Mouse (Mus musculus) kidney, embryonic 14.5 days (tissue): ENCODE measurements around the gene Scarf1. TPM values are rescaled to one million over a fixed set of nuclear protein-coding genes. Genes with fewer than 3 reads are reported as not detected.

Source experiments
- ATAC-seq: fragments of 200-750 bp; cut with Nextera tagmentation; 2 replicates; pipeline ENCODE4 v1.8.0; 2017; ENCODE audit warnings: moderate number of reproducible peaks, mild to moderate bottlenecking, moderate TSS enrichment, moderate library complexity; ENCODE audit not compliant: low FRiP score, low TSS enrichment
- H3K27ac ChIP-seq: fragments of 300-500 bp; sonication (generic); 2 replicates; pipeline ENCODE4 v1.5.1; 2014; ENCODE audit warnings: low read depth, mild to moderate bottlenecking, low read length, moderate library complexity, mixed read lengths
- H3K27me3 ChIP-seq: fragments of 300-500 bp; sonication (generic); 2 replicates; pipeline ENCODE4 v1.6.1; 2014; ENCODE audit warnings: mild to moderate bottlenecking, low read length; ENCODE audit not compliant: control insufficient read depth, insufficient read depth
- H3K36me3 ChIP-seq: fragments of 300-500 bp; sonication (generic); 2 replicates; pipeline ENCODE4 v1.6.1; 2014; ENCODE audit warnings: low read length, mixed read lengths; ENCODE audit not compliant: control insufficient read depth, insufficient read depth
- H3K4me1 ChIP-seq: fragments of 300-500 bp; sonication (generic); 2 replicates; pipeline ENCODE4 v1.6.1; 2014; ENCODE audit warnings: low read length, mixed read lengths; ENCODE audit not compliant: control insufficient read depth, insufficient read depth
- H3K4me2 ChIP-seq: fragments of 300-500 bp; sonication (generic); replicated peaks from 2 replicates; pipeline ENCODE4 v1.6.1; 2014; ENCODE audit warnings: low read depth, mild to moderate bottlenecking, low read length
- H3K4me3 ChIP-seq: fragments of 300-500 bp; sonication (generic); 2 replicates; pipeline ENCODE4 v1.5.1; 2014; ENCODE audit warnings: mild to moderate bottlenecking, low read length
- H3K9ac ChIP-seq: fragments of 300-500 bp; sonication (generic); 2 replicates; pipeline ENCODE4 v1.6.1; 2014; ENCODE audit warnings: low read depth, mild to moderate bottlenecking, low read length, moderate library complexity
- H3K9me3 ChIP-seq: fragments of 300-500 bp; sonication (generic); 2 replicates; pipeline ENCODE4 v1.6.1; 2016; ENCODE audit warnings: low read length; ENCODE audit not compliant: control insufficient read depth
- WGBS: fragments of 180-500 bp; shearing (Covaris S2); extraction: QIAGEN DNeasy Blood & Tissue Kit; methylation state at CpG from one replicate; pipeline ENCODE4 v1.1.7; 2014; 5-methylcytosine and 5-hydroxymethylcytosine counted together
- polyA plus RNA-seq: library from polyadenylated mRNA; unstranded; fragments of >200 nt; fragmentation: Nextera tagmentation; extraction: Ambion mirVana; gene quantifications from 2 replicates; pipeline ENCODE4 v1.2.1, GENCODE M21; 2014

The Scarf1 gene
- polyA plus RNA-seq, 1 experiment from 2014 or later = 10.0 TPM

GRCm38 (mm10) chr11:75538184-75538969 lies 25.0 kb downstream of the Scarf1 start:
- H3K9ac ChIP-seq = no peak overlapping the region
- WGBS = 57% methylated on average over 9 of the region's 9 CpGs
- ATAC-seq = peak; percentile 22; the same call in 1 of the 2 replicates
- no peaks in the 10 kb centered on the region for H3K36me3 ChIP-seq
- H3K4me2 ChIP-seq = no peak overlapping the region
- peaks cover 23% of the 10 kb centered on the region for H3K4me1 ChIP-seq
- no peaks in the 10 kb centered on the region for H3K27me3 ChIP-seq
- no peaks in the 10 kb centered on the region for H3K9me3 ChIP-seq
- H3K4me3 ChIP-seq = no peak overlapping the region
- H3K27ac ChIP-seq = peak overlapping the region; percentile 62; the same call in 1 of the 2 replicates

DNA sequence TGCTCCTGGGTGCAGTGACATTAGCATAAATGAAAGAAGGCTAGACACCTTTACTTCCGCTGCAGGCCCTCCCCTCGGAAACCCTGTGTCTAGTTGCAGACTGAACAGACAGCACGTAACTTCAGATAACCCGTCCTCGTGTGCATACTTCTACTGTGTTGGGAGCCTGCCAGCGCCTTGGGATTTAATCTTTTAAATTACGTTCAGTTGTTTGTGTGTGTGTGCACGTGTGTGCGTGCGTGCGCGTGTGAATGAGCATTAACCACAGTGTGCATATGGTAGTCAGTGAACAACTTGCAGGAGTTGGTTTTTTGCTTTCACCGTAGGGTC lies 25.6 kb downstream of the Scarf1 start:
- H3K4me2 ChIP-seq = no peak overlapping the region
- H3K4me3 ChIP-seq = no peak overlapping the region
- H3K9me3 ChIP-seq = no peaks in the 10 kb centered on the region
- H3K27ac ChIP-seq = no peak overlapping the region
- H3K36me3 ChIP-seq = no peaks in the 10 kb centered on the region
- 80% methylated on average over 13 of the region's 13 CpGs for WGBS
- no peaks in the 10 kb centered on the region for H3K27me3 ChIP-seq
- peaks cover 23% of the 10 kb centered on the region for H3K4me1 ChIP-seq
- ATAC-seq = no peak
- H3K9ac ChIP-seq = no peak overlapping the region

DNA sequence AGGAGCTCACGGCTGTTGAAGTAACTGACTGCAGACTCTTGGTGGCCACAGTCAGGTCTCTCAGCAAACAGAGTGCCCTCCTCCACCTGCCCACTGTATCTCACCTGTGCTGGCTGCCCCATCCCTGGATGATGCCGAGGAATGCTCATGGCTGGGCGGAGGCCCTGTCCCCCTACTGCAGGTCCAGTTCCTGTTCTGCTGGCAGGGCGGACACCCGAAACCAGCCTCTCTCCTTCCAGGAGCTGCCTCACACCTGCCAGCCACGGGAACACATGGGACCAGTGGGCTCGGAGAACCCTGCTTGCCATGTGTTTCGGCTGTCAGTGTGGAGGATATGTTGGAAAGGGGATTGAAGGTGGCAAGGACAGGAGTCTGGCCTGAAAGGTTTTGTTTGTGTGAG lies 26.9 kb downstream of the Scarf1 start:
- Histone ChIP-seq H3K4me1 (peaks cover 15% of the 10 kb centered on the region), H3K4me2 (no peak overlapping the region), H3K27ac (no peak overlapping the region), H3K9ac (no peak overlapping the region), H3K9me3 (no peaks in the 10 kb centered on the region), H3K27me3 (no peaks in the 10 kb centered on the region), H3K4me3 (no peak overlapping the region), H3K36me3 (no peaks in the 10 kb centered on the region)
- 72% methylated on average over 8 of the region's 8 CpGs for whole genome bisulfite sequencing
- no peak for ATAC-seq

- 72% methylated on average over 19 of the region's 19 CpGs for WGBS
- Histone ChIP-seq H3K4me3 (no peak overlapping the region), H3K4me1 (peaks cover 12% of the 10 kb centered on the region), H3K9me3 (no peaks in the 10 kb centered on the region), H3K4me2 (no peak overlapping the region), H3K27me3 (no peaks in the 10 kb centered on the region), H3K27ac (no peak overlapping the region), H3K36me3 (no peaks in the 10 kb centered on the region), H3K9ac (no peak overlapping the region)
- ATAC-seq = no peak
Measured at GRCm38 (mm10) chr11:75540710-75541581, 27.6 kb downstream of the Scarf1 start.

DNA sequence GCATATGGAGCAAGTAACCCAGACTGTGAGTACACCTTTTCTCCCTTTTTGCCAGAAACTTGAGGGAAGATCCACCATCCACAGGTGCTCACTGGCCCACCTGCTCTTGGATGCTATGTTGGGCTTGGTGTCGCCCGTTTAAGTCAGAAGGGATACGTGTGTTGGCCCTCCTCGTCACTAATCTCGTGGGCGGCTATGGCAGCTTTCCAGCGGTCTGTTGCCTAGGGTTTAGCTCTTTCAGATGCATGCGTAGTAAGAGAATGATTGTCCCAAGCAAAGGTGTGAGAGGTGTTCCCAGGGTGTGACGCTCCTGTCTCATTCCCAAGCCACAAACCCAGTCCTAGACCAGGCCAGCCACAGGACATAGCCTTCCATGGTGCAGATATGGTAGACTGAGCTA lies 31.4 kb downstream of the Scarf1 start:
- H3K4me3 ChIP-seq = no peak overlapping the region

DNA sequence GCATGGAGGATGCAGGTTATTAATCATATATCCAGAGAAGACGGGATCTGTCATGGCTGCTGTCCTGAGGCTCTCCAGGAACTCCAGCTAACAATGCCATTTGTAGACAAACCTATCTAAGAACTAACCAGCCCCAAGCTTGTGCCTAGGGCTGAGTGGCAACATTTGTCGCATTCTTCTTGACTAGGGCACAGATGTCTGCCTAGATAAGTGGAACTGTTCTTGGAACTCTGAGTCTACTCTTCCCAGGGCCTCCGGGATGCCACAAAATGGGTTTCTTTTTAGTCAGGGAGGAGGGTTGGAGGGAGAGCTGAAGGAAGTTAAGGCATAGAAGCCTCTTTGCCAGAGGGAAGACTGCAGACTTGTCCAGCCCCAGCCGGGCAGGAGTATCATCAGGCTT lies 32.7 kb downstream of the Scarf1 start:
- WGBS = 76% methylated on average over 4 of the region's 4 CpGs

More for the DNA sequence above, 31.4 kb downstream of the Scarf1 start:
- H3K27ac ChIP-seq = no peak overlapping the region
- no peak for ATAC-seq
- H3K4me1 ChIP-seq = peaks cover 6% of the 10 kb centered on the region
- no peak overlapping the region for H3K4me2 ChIP-seq
- WGBS = 87% methylated on average over 9 of the region's 9 CpGs
- no peaks in the 10 kb centered on the region for H3K9me3 ChIP-seq
- H3K36me3 ChIP-seq = no peaks in the 10 kb centered on the region
- H3K27me3 ChIP-seq = no peaks in the 10 kb centered on the region
- no peak overlapping the region for H3K9ac ChIP-seq

GRCm38 (mm10) chr11:75549658-75550111 lies 36.3 kb downstream of the Scarf1 start:
- Histone ChIP-seq H3K9ac (no peak overlapping the region), H3K36me3 (no peaks in the 10 kb centered on the region), H3K4me1 (peaks cover 35% of the 10 kb centered on the region), H3K9me3 (no peaks in the 10 kb centered on the region), H3K27me3 (no peaks in the 10 kb centered on the region), H3K4me2 (no peak overlapping the region), H3K27ac (no peak overlapping the region), H3K4me3 (no peak overlapping the region)
- ATAC-seq = no peak
- WGBS = 28% methylated on average over 5 of the region's 5 CpGs

More for the DNA sequence above, 32.7 kb downstream of the Scarf1 start:
- H3K36me3 ChIP-seq = no peaks in the 10 kb centered on the region
- H3K27ac ChIP-seq = no peak overlapping the region
- H3K4me1 ChIP-seq = peaks cover 19% of the 10 kb centered on the region
- no peak overlapping the region for H3K4me3 ChIP-seq
- H3K9ac ChIP-seq = no peak overlapping the region
- no peaks in the 10 kb centered on the region for H3K27me3 ChIP-seq
- H3K9me3 ChIP-seq = no peaks in the 10 kb centered on the region
- no peak for ATAC-seq
- H3K4me2 ChIP-seq = no peak overlapping the region

DNA sequence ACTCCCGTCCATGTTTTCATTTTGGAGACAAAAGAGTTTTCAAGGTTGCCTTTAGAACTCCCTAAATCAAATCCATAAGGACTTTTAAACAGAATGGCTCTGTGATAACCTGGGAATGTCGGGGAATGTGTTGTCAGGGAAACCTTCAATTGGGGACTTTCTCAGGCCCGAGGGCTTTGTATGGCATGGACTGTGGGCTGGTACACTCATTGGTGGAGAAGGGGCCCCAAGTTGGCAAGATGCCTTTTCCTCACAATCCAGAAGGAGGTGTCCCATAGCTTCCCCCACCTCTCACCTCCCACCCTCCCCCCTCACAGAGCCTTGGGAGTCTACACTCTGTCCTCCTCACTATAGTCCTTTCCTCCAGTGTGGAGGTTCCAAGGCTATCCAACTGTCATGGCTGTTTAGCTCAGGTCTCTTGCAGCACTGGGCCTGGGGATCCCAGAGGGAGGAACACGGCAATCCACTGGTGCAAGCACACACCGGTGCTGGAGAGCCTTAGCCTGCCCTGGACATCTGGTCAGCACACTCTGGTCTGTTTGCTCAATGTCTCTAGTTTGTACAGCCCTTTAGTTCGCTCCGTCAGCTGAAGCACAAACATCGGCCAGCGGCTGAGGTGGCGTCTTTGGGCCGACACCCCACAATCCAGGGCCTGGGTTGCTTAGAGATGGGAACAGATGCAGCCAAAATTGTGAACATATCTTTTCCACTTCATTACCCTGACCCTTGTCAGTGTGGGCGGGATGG lies 37.0 kb downstream of the Scarf1 start:
- no peak overlapping the region for H3K27ac ChIP-seq
- ATAC-seq = no peak
- H3K4me2 ChIP-seq = no peak overlapping the region
- H3K4me3 ChIP-seq = no peak overlapping the region
- peaks cover 35% of the 10 kb centered on the region for H3K4me1 ChIP-seq
- 73% methylated on average over 12 of the region's 12 CpGs for WGBS
- no peak overlapping the region for H3K9ac ChIP-seq
- no peaks in the 10 kb centered on the region for H3K27me3 ChIP-seq
- H3K9me3 ChIP-seq = no peaks in the 10 kb centered on the region
- no peaks in the 10 kb centered on the region for H3K36me3 ChIP-seq
